ENCODE assay signal across 23 mouse cellular contexts in the genomic region with DNA sequence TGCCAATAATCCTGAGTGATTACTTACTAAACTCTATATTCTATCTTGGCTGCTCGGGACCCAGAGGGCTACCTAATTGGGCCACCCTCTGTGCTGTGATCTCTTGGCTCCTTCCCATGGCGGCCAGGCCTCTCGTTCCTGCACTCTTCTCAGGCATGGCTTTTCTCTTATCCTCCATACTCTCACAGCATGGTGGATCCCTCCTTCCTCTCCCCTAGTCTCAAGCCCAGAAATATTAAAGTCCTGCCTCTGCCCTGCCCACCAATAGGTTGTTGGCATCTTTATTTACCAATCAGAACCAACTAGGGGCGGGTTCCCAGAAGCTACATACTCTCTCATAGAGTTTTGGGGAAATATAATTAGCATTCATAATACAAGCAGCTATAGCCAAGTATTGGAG.
"Had no signal": no experiment of that assay in that cellular context is flagged by ENCODE, and none has a peak within 500 bp of the region (broad histone marks: within the 10 kb centered on the region; RNA-seq: fewer than 3 reads in every experiment).

No protein-coding gene starts in this region.

- H3K4me1 ChIP-seq: limb, embryonic 12.5 days; limb, embryonic 15.5 days; midbrain, embryonic 12.5 days; midbrain, embryonic 15.5 days; neural tube, embryonic 12.5 days; neural tube, embryonic 15.5 days; stomach, embryonic 15.5 days had no signal

- H3K36me3 ChIP-seq: limb, embryonic 12.5 days; limb, embryonic 15.5 days; midbrain, embryonic 12.5 days; midbrain, embryonic 15.5 days; neural tube, embryonic 12.5 days; neural tube, embryonic 15.5 days; stomach, embryonic 15.5 days had no signal

- H3K4me2 ChIP-seq: limb, embryonic 12.5 days; limb, embryonic 15.5 days; liver, embryonic 11.5 days; lung, embryonic 14.5 days; midbrain, embryonic 12.5 days; midbrain, embryonic 15.5 days; neural tube, embryonic 12.5 days; neural tube, embryonic 15.5 days; stomach, embryonic 15.5 days had no signal

- H3K4me3 ChIP-seq: layer of hippocampus, adult 2 months; limb, embryonic 12.5 days; limb, embryonic 15.5 days; midbrain, embryonic 12.5 days; midbrain, embryonic 15.5 days; neural tube, embryonic 12.5 days; neural tube, embryonic 15.5 days; stomach, embryonic 15.5 days had no signal

- H3K27me3 ChIP-seq: limb, embryonic 12.5 days; limb, embryonic 15.5 days; midbrain, embryonic 12.5 days; midbrain, embryonic 15.5 days; neural tube, embryonic 12.5 days; neural tube, embryonic 15.5 days; stomach, embryonic 15.5 days had no signal

- H3K9ac ChIP-seq: limb, embryonic 12.5 days; limb, embryonic 15.5 days; liver, embryonic 14.5 days; liver, postnatal 0 days; lung, embryonic 14.5 days; midbrain, embryonic 12.5 days; midbrain, embryonic 15.5 days; neural tube, embryonic 12.5 days; neural tube, embryonic 15.5 days; stomach, embryonic 15.5 days had no signal

- DNase-seq: kidney, adult 2 months; kidney, postnatal 25 days; layer of hippocampus, postnatal 36 days; left cerebral cortex, postnatal 4 days; liver, postnatal 0 days; lung, embryonic 14.5 days; right cerebral cortex, adult 18-20 months; right cerebral cortex, postnatal 14 days; spleen, adult 18-20 months; thymus, postnatal 25 days had no signal

- H3K27ac ChIP-seq: kidney, postnatal 0 days; layer of hippocampus, adult 2 months; limb, embryonic 12.5 days; limb, embryonic 15.5 days; liver, embryonic 14.5 days; macrophage; midbrain, embryonic 12.5 days; midbrain, embryonic 15.5 days; neural tube, embryonic 12.5 days; neural tube, embryonic 15.5 days; stomach, embryonic 15.5 days had no signal

- H3K9me3 ChIP-seq: limb, embryonic 12.5 days; limb, embryonic 15.5 days; midbrain, embryonic 12.5 days; midbrain, embryonic 15.5 days; neural tube, embryonic 12.5 days; neural tube, embryonic 15.5 days; stomach, embryonic 15.5 days had no signal

- ATAC-seq: liver, postnatal 0 days; lung, postnatal 0 days; midbrain, embryonic 15.5 days had no signal
